Mouse (Mus musculus) heart, postnatal 0 days (tissue): ENCODE measurements at regions not wholly inside any gene's neighbourhood (a gene's known extent, or its start where the extent isn't known, plus 50 kb on each side); places are given as distances from the start of the nearest gene placed in this dataset.

Experiments
- ATAC-seq: fragments of 200-750 bp; cut with Nextera tagmentation; 2 replicates; pipeline ENCODE4 v1.8.0; 2017; ENCODE audit warnings: low read depth, moderate number of reproducible peaks, moderate library complexity; ENCODE audit not compliant: insufficient read depth
- DNase-seq: peaks from one replicate; pipeline ENCODE4 v3.0.0-alpha.2; 2016; ENCODE audit warnings: low spot score
- H3K27ac ChIP-seq: fragments of 300-500 bp; sonication (generic); 2 replicates; pipeline ENCODE4 v1.5.1; 2014; ENCODE audit warnings: low read depth, mild to moderate bottlenecking
- H3K27me3 ChIP-seq: fragments of 300-500 bp; sonication (generic); 2 replicates; pipeline ENCODE4 v1.6.1; 2014; ENCODE audit warnings: low read length, mixed read lengths; ENCODE audit not compliant: control insufficient read depth, insufficient read depth
- H3K36me3 ChIP-seq: fragments of 300-500 bp; sonication (generic); replicated peaks from 2 replicates; pipeline ENCODE4 v1.6.1; 2014; ENCODE audit warnings: low read length, mixed read lengths; ENCODE audit not compliant: control insufficient read depth, insufficient read depth
- H3K4me1 ChIP-seq: fragments of 300-500 bp; sonication (generic); 2 replicates; pipeline ENCODE4 v1.6.1; 2014; ENCODE audit warnings: antibody characterized with exemption; ENCODE audit not compliant: control insufficient read depth, insufficient read depth
- H3K4me2 ChIP-seq: fragments of 300-500 bp; sonication (generic); 2 replicates; pipeline ENCODE4 v1.6.1; 2014; ENCODE audit warnings: low read depth, mild to moderate bottlenecking, low read length, moderate library complexity
- H3K4me3 ChIP-seq: fragments of 300-500 bp; sonication (generic); 2 replicates; pipeline ENCODE4 v1.5.1; 2014; ENCODE audit warnings: low read depth, low read length
- H3K9ac ChIP-seq: fragments of 300-500 bp; sonication (generic); replicated peaks from 2 replicates; pipeline ENCODE4 v1.6.1; 2014; ENCODE audit warnings: low read depth, low read length, mixed read lengths
- H3K9me3 ChIP-seq: fragments of 300-500 bp; sonication (generic); replicated peaks from 2 replicates; pipeline ENCODE4 v1.6.1; 2016; ENCODE audit warnings: low read length; ENCODE audit not compliant: control insufficient read depth
- CTCF ChIP-seq: IDR thresholded peaks from 2 replicates; pipeline ENCODE4 v1.5.1; 2016; ENCODE audit warnings: antibody characterized with exemption, control low read depth, low read depth
- EP300 ChIP-seq: IDR thresholded peaks from 2 replicates; pipeline ENCODE4 v1.6.1; 2016; ENCODE audit warnings: antibody characterized with exemption, low read depth
- WGBS: fragments of 180-500 bp; shearing (Covaris S2); extraction: QIAGEN DNeasy Blood & Tissue Kit; methylation state at CpG from one replicate; pipeline ENCODE4 v1.1.7; 2014; 5-methylcytosine and 5-hydroxymethylcytosine counted together

DNA sequence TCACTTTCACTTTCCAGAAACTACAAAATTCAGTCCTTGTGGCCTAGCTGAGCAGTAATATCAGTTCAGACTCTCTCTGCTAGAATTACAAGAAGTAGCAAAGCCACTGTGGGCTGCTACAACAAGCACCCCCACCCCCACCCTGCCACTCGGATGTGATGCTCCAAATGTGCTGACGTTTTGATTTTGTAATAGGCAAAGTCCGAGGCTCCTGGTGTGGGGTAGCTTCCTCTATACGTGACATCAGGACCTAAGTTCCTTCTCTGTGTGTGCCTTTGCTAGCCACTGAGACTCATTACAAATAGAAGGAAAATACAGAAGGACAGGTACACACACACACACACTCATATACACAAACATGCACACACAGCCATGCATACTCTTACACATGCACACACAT lies 76.7 kb downstream of the Plk2 start:
- Histone ChIP-seq H3K36me3 (no peaks in the 10 kb centered on the region), H3K27ac (no peak overlapping the region), H3K27me3 (no peaks in the 10 kb centered on the region), H3K4me2 (no peak overlapping the region), H3K9ac (no peak overlapping the region), H3K9me3 (no peaks in the 10 kb centered on the region; the same call in 1 of the 2 replicates), H3K4me1 (no peaks in the 10 kb centered on the region), H3K4me3 (no peak overlapping the region)
- TF ChIP-seq CTCF (no peak), EP300 (no peak)
- DNase-seq (no peak), ATAC-seq (no peak)
- 53% methylated on average over 4 of the region's 4 CpGs for WGBS

DNA sequence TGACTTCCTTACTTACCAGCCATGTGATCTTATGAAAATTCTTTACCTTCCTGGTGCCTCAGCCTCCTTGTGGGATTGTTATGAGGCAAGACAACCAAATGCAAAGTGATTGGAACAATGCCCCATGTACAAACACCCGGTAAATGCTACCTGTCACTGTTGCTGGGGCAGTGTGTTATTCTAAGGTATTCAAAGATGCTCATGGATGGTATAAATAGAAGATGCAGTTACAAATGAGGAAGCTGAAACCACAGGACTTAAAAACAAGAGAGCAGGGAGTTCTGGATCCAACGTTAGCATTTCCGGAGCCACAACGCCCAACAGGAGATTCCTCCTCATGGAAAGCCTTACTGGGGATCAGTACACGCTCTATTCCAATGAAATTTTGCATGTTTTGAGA lies 82.9 kb downstream of the Plk2 start:
- Histone ChIP-seq H3K9ac (no peak overlapping the region), H3K4me1 (no peaks in the 10 kb centered on the region), H3K27me3 (no peaks in the 10 kb centered on the region), H3K9me3 (no peaks in the 10 kb centered on the region; the same call in 1 of the 2 replicates), H3K4me2 (no peak overlapping the region), H3K36me3 (no peaks in the 10 kb centered on the region), H3K27ac (no peak overlapping the region), H3K4me3 (no peak overlapping the region)
- 88% methylated on average over 5 of the region's 5 CpGs for WGBS
- no peak for TF ChIP-seq CTCF
- no peak for TF ChIP-seq EP300
- ATAC-seq (no peak), DNase-seq (no peak)

GRCm38 (mm10) chr13:110484358-110484940 lies 89.6 kb downstream of the Plk2 start:
- Histone ChIP-seq H3K9ac (no peak overlapping the region), H3K4me3 (no peak overlapping the region), H3K27ac (no peak overlapping the region), H3K4me1 (no peaks in the 10 kb centered on the region), H3K27me3 (no peaks in the 10 kb centered on the region), H3K4me2 (no peak overlapping the region), H3K36me3 (no peaks in the 10 kb centered on the region), H3K9me3 (no peaks in the 10 kb centered on the region)
- DNase-seq, result no peak
- ATAC-seq, result no peak
- TF ChIP-seq CTCF (no peak), EP300 (no peak)
- WGBS, result 86% methylated on average over 5 of the region's 6 CpGs

- Histone ChIP-seq H3K4me3 (no peak overlapping the region), H3K4me1 (no peaks in the 10 kb centered on the region), H3K9me3 (no peaks in the 10 kb centered on the region), H3K27ac (no peak overlapping the region), H3K27me3 (no peaks in the 10 kb centered on the region), H3K9ac (no peak overlapping the region), H3K36me3 (no peaks in the 10 kb centered on the region), H3K4me2 (no peak overlapping the region)
- 89% methylated on average over 1 of the region's 1 CpGs for WGBS
- DNase-seq, result no peak
- no peak for TF ChIP-seq CTCF
- no peak for TF ChIP-seq EP300
- ATAC-seq, result no peak
Measured at GRCm38 (mm10) chr13:110485515-110485914, 90.7 kb downstream of the Plk2 start.

GRCm38 (mm10) chr13:110490166-110490565 lies 95.3 kb downstream of the Plk2 start:
- H3K36me3 ChIP-seq, result no peaks in the 10 kb centered on the region
- WGBS, result 91% methylated on average over 2 of the region's 2 CpGs
- no peak overlapping the region for H3K4me2 ChIP-seq
- no peak overlapping the region for H3K27ac ChIP-seq
- TF ChIP-seq EP300 (no peak), CTCF (no peak)
- DNase-seq (no peak), ATAC-seq (no peak)
- no peaks in the 10 kb centered on the region for H3K27me3 ChIP-seq
- no peaks in the 10 kb centered on the region for H3K4me1 ChIP-seq
- no peak overlapping the region for H3K9ac ChIP-seq
- no peak overlapping the region for H3K4me3 ChIP-seq
- no peaks in the 10 kb centered on the region for H3K9me3 ChIP-seq

DNA sequence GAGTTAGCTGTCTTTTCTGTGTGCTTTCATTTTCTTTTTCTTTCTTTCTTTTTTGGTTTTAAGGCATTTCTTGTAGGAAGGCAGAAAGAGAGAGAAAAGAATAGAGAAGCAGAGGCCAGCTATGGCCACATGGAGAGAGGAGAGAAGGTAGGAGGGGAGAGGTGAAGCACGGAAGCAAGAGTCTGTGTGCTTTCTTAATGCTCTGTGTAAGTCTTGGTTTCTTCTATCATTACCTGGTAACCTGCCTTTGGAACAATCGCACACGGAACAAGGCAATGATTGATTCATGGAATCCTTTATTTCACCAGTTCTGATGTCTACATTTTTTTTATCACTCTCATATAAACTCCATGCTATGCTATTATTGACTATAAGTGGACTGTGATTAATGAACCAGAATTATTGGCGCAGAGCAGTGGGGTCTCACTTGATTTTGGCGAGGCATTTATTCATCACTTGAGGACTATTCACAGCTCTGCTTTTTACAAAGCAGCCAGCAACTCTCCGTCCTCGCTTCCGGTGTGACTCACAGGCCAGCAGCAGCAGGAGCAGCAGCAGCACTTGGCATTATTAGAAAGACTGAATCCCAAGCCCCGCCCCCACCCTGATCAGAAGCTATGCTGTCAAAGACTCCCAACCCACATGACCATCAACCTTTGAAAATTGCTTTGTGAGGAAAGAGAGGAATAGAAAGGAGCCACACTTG lies 97.6 kb downstream of the Plk2 start:
- no peaks in the 10 kb centered on the region for H3K4me1 ChIP-seq
- H3K27me3 ChIP-seq, result no peaks in the 10 kb centered on the region
- TF ChIP-seq EP300 (no peak), CTCF (no peak)
- no peak overlapping the region for H3K9ac ChIP-seq
- H3K9me3 ChIP-seq, result no peaks in the 10 kb centered on the region
- 37% methylated on average over 9 of the region's 9 CpGs for WGBS
- H3K4me3 ChIP-seq, result no peak overlapping the region
- H3K36me3 ChIP-seq, result no peaks in the 10 kb centered on the region
- no peak overlapping the region for H3K27ac ChIP-seq
- DNase-seq, result peak; percentile 69
- H3K4me2 ChIP-seq, result no peak overlapping the region
- ATAC-seq, result peak; percentile 66; the same call in 1 of the 2 replicates
